Mouse (Mus musculus): ENCODE results near the gene Fam19a4. TPM values are rescaled to one million over a fixed set of nuclear protein-coding genes. Genes with fewer than 3 reads are reported as not detected.

The Fam19a4 gene
- total RNA-seq (2021): under 1 TPM; 0.62 to 0.93 TPM

DNA sequence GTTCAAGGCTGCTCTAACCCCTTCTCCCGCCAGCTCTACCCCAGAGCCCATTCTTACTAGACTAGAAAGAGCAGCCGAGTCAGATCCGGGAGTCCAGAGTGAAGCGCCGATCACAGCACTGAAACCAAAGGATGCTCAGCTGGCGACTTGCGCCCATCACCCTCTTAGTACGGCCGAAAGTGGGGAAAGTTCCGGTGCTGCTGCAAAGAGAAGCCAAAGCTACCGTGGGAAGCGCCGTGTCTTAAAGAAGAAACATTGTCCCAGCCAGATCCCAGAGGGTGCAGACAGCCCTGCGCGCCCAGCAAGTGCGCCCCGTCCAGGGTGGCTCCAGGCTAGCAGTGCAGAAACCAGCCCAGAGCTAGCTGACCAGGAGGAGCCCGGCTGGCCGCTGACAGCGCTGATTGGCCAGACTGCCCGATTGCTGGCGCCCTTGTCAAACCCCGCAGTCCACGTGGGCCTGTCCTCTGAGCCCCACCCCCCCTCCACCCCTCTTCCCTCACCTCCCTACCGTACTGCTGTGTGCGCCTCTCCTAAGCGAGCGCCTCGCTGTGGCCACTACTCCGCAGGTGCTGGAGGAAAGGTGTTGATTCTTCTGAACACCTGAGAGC is at the start of gene Fam19a4:
Gene Fam19a4, minus strand, starts transcription at position 340 of the 608 bp plus-strand sequence.
- intact Hi-C loops (cut with DNase I): no loop called here
- peak in 1 of 2 experiments; percentile 50 for DNase-seq (ENCODE audit: extremely low spot score in 1 of 2, low spot score in 2 of 2)

DNA sequence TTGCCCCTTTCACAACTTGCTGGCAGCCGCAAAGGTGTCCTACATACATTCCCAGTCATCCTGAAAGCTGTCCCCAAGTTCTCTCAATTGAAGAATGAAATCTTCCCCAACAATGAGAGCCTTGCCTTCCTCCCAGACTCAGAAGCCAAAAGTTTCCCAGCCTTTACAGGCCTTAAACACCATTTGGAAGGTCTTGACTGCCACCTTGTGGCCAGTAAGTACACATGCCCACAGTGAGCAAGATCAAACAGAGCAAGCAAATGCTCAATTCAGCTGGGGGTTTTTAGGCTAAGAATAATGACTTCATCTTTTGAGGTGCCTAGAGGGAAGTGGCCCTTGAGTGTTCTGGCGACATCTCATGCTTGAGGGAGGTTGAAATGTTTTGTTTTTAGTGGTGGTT is 46.6 kb upstream of the Fam19a4 start:
- intact Hi-C loops (cut with DNase I): loop anchor here (5.0 kb wide), 1 partner anchor 79 kb away; no protein-coding TSS in a partner anchor
- DNase-seq (ENCODE audit: extremely low spot score in 1 of 2, low spot score in 2 of 2): peak; percentile 49 to 62

GRCm38 (mm10) chr6:97106106-97106505 is 45.9 kb upstream of the Fam19a4 start:
- intact Hi-C loops (cut with DNase I): loop anchor here (5.0 kb wide), 1 partner anchor 79 kb away; no protein-coding TSS in a partner anchor
- no peak for DNase-seq (ENCODE audit: extremely low spot score in 1 of 2, low spot score in 2 of 2)

- no peak for DNase-seq (ENCODE audit: extremely low spot score in 1 of 2, low spot score in 2 of 2)
- intact Hi-C loops (cut with DNase I): no loop called here
Measured at GRCm38 (mm10) chr6:97104264-97104852, 44.1 kb upstream of the Fam19a4 start.

DNA sequence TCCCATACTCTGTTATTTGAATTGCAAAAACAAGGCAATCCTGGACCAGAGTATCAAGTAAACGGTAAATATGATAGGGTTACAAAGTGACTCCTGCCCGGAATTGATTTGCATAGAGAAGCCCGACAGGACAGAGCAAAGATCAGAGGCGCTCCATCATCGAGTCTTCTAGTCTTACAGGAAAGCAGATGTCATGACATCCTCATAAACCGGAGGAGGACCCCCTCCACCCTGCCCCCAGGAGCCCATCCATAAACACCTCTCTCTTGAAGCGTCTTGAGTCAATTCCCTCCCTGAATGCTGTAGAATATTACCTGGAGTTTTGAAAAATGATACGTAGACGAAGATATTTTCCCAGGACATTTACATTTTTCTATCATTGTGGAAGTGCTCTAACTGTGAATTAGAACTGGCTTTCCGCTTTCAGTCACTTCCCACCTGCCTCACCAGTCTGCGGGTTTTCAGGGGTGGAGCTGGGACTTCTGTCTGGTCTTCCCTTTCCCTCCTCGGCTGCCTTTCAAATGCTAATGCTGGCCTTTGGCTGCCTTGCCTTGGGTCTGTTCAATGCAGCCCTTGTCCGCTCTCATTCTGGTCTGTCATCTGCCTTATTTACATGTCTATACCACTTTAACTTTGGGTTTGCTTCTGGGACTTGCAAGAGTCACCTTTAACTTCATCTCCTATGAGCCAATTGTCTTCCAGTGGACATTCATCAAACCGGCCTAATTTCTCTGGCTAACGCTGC is 41.9 kb upstream of the Fam19a4 start:
- DNase-seq (ENCODE audit: extremely low spot score in 1 of 2, low spot score in 2 of 2): no peak
- intact Hi-C loops (cut with DNase I): no loop called here

DNA sequence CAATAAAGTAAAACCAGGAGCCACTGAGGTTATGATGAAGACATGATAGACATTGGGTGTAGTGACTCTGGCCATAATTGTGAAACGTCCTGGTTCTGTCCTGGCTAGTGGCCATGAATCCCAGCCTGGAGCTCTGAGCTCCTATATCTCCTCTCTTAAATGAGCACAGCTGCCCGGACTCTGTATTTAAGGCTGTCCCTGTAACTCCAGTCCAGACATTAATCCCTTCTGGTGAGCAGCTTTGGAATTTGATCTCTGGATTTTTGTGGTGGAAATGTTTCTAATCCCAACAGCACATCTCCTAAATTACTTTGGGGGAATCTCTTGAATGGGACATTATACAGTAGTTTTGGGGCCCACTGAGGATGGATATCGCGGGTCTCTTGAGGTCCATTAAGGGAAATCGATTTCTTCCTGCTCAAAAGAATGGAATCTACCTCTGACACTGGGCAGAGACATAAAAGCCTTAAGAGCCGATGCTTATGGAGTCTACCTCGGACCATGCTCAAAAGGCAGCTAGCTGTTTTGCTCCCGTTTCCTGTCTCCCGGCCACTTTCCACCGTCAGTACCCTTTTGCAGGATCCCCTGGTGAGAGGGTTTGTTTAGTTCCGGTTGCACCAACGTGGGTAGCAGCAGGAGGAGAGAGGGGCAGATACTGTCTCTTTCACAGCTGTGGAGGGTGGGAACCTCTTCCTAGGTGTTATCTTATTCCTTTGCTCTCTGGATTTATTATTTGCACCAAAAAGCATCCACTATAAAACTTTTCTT is 41.2 kb upstream of the Fam19a4 start:
- intact Hi-C loops (cut with DNase I): no loop called here
- DNase-seq (ENCODE audit: extremely low spot score in 1 of 2, low spot score in 2 of 2): no peak

DNA sequence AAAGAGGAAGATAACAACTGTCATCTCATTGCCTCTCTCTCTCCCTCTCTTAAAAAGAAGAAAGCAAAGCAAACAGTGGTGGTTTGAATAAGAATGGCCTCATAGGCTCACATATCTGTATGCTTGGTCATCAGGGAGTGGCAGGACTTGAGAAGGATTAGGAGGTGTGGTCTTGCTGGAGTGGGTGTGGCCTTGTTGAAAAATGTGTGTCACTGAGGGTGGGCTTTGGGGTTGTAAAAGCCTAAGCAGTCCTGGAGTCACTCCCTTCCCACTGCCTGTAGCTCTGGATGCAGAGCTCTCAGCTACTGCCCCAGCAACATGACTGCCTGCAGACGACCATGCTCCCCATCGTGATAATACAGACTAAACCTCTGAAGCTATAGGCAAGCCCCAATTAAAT is 22.1 kb upstream of the Fam19a4 start:
- intact Hi-C loops (cut with DNase I): no loop called here
- DNase-seq (ENCODE audit: extremely low spot score in 1 of 2, low spot score in 2 of 2): no peak

- intact Hi-C loops (cut with DNase I): no loop called here
- no peak for DNase-seq (ENCODE audit: extremely low spot score in 1 of 2, low spot score in 2 of 2)
Measured at GRCm38 (mm10) chr6:97080016-97080415, 19.8 kb upstream of the Fam19a4 start.

DNA sequence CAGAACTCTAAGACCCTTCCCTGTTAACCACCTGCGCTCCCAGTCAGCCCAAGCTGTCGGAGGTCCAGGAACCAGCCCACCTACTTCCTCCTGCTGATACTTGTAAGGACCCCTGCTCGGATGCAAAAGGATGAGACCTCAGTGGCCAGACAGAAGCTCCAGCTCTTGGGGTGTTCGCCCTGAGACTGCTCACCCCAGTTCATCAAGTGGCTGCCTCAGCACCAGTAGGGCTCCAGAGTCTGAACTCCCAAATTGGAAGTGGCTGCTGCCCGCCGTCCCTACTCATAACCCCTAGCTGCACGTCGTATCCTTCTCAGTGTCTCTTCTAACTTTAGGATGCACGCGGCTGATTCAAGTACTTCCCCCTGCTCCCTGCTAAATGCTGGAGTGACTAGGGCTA is 614 bp downstream of the Fam19a4 start:
- intact Hi-C loops (cut with DNase I): no loop called here
- no peak for DNase-seq (ENCODE audit: extremely low spot score in 1 of 2, low spot score in 2 of 2)

- intact Hi-C loops (cut with DNase I): no loop called here
- DNase-seq (ENCODE audit: extremely low spot score in 1 of 2, low spot score in 2 of 2): no peak
Measured at GRCm38 (mm10) chr6:97052196-97052770, 7.9 kb downstream of the Fam19a4 start.

- intact Hi-C loops (cut with DNase I): no loop called here
- DNase-seq (ENCODE audit: extremely low spot score in 1 of 2, low spot score in 2 of 2): no peak
Measured at GRCm38 (mm10) chr6:97048403-97048802, 11.8 kb downstream of the Fam19a4 start.

DNA sequence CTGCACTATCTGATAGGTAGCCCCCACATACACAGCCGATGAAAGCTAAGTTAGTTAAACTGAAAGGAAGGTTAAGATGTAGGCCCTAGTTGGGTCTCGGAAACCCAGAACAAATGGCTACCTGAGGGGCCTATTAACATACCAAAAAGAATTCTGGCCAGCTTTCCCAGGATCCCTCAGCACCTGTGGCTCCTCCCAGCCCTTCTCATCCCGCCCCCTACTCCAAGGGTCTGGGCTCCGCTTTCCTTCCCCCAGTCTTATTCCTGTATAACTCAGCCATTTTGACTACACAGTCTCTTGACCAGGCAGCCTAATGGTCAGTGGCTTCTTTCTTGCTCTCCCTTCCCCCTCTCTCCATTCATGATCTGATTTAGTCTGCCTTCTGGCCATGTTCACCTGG is 13.7 kb downstream of the Fam19a4 start:
- DNase-seq (ENCODE audit: extremely low spot score in 1 of 2, low spot score in 2 of 2): no peak
- intact Hi-C loops (cut with DNase I): no loop called here

GRCm38 (mm10) chr6:97027110-97027677 is 33.0 kb downstream of the Fam19a4 start:
- peak in 1 of 2 experiments; percentile 29 for DNase-seq (ENCODE audit: extremely low spot score in 1 of 2, low spot score in 2 of 2)
- intact Hi-C loops (cut with DNase I): loop anchor here (5.0 to 10.0 kb wide), 2 partner anchors 80 to 1932 kb away; no protein-coding TSS in a partner anchor

DNA sequence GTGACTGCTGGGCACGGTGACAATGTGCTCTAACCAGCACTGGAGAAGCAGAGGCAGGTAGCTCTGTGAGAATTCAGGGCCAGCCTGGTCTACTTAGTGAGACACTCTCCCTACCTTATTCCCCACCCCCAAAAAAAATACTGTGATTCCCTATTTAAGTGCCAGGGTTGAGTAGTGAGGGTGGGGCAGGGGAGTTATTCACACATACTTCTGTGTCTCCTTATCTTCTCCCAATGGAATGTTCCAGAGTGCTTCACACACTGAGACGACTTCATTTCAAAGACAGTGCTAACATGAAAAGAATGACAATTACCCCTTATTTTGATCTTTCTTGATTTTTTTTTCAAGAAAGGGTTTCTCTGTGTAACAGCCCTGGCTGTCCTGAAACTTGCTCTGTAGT is 40.9 kb downstream of the Fam19a4 start:
- no peak for DNase-seq (ENCODE audit: extremely low spot score in 1 of 2, low spot score in 2 of 2)
- intact Hi-C loops (cut with DNase I): no loop called here

DNA sequence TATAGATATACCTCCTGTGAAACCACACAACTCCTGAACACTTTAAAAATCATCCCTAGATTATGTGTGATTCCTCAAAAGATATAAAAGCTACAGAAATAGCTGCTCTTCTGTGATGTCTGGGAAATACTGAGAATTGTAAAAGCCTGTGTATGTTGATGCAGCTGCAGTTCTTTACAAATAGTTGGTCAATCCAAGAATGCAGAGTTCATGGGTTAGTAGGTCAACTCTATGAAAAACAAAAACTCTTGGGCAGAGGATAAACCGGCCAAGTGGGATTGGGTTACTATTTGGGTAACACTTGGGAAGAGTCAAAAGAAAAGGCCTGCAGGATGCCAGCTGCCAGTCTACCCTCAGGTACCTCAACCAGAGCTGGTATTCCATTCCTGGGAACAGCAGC is 43.5 kb downstream of the Fam19a4 start:
- intact Hi-C loops (cut with DNase I): no loop called here

DNA sequence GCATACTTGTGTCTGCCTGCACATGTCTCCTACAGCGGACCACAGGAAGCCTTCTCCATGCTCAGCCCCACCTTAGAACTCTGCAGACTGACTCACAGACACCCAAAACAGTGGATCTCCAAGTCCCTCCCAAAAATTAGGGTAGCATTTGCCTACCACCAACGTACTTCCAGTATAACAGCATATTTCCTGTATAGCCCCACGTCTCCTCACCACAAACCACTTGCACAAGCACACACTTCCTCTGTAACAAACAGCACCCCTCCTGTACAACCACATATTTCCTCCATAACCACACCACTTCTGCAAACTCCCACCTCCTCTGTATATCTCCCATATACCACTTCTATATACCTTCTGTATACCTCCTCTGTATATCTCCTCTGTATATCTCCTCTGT is 44.2 kb downstream of the Fam19a4 start:
- intact Hi-C loops (cut with DNase I): no loop called here

More for the DNA sequence above, 43.5 kb downstream of the Fam19a4 start:
- no peak for DNase-seq (ENCODE audit: extremely low spot score in 1 of 2, low spot score in 2 of 2)

GRCm38 (mm10) chr6:97006513-97007094 is 53.6 kb downstream of the Fam19a4 start:
- intact Hi-C loops (cut with DNase I): loop anchor here (5.0 to 10.0 kb wide), 4 partner anchors 572 to 1784 kb away; no protein-coding TSS in a partner anchor
- peak; percentile 53 to 60 for DNase-seq (ENCODE audit: extremely low spot score in 1 of 2, low spot score in 2 of 2)

More for the DNA sequence above, 44.2 kb downstream of the Fam19a4 start:
- no peak for DNase-seq (ENCODE audit: extremely low spot score in 1 of 2, low spot score in 2 of 2)

- peak; percentile 27 to 28 for DNase-seq (ENCODE audit: extremely low spot score in 1 of 2, low spot score in 2 of 2)
- intact Hi-C loops (cut with DNase I): loop anchor here (5.0 to 10.0 kb wide), 4 partner anchors 570 to 1783 kb away; no protein-coding TSS in a partner anchor
Measured at GRCm38 (mm10) chr6:97005038-97005437, 55.2 kb downstream of the Fam19a4 start.

Data from left cerebral cortex, postnatal 10 days (tissue).